Mouse (Mus musculus): ENCODE results near the gene Rab8b. TPM values are rescaled to one million over a fixed set of nuclear protein-coding genes. Genes with fewer than 3 reads are reported as not detected.
"Not testable (repeated sequence)": the region's sequence is repeated elsewhere in the genome, so short reads cannot be mapped to it uniquely, and the experiment has no call there.

The Rab8b gene
- polyA plus RNA-seq, 1 experiment from 2014 or later = 24.3 TPM

DNA sequence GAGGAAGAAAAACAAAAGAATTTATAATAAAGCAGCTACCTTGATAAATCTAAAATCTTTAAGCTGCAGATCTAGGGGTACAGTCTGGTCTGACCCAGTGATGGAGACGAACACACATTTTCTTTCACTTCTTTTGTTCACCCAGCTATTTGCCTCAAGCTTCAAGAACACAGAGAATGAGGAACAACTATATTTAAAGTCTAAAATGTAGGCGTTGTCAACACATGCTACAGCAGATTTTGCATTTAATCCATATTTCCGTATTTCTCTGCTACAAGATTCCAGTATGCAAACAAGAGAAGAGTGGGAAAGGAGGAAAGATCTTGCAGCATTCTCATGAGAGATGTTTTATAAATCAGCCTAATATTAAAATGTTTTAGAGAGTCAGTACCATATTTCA, 40.6 kb downstream of the Rab8b start:
- peaks cover 9% of the 10 kb centered on the region for H3K4me1 ChIP-seq (replicated peaks)
- peaks cover 3% of the 10 kb centered on the region; the same call in 1 of the 2 replicates for H3K9me3 ChIP-seq
- H3K36me3 ChIP-seq = peaks cover 14% of the 10 kb centered on the region; the same call in 1 of the 2 replicates
- H3K27ac ChIP-seq = no peak overlapping the region
- WGBS = 92% methylated on average over 3 of the region's 3 CpGs
- no peaks in the 10 kb centered on the region for H3K27me3 ChIP-seq (ENCODE audit: insufficient read depth, poor library complexity, severe bottlenecking)
- no peak for DNase-seq (ENCODE audit: low spot score)
- H3K4me3 ChIP-seq = no peak overlapping the region

DNA sequence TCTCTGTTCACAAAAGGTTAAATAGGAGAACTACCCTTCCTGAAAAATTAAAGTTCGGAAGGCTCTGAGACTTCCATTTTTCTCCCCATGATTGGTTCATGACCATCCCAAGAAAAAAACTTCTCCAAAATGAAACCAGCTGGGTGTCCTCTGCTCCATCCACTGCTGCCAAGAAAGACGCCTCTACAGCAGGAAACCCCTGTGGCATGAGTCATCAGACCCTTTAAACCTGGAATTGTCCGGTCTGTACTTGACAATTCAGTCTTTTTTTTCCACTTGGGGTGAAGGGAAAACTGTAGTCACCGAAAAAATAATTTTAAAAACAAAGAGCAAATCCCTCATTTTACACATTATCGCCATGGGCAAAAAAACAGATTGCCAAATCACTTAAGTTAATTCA, 42.9 kb downstream of the Rab8b start:
- peaks cover 14% of the 10 kb centered on the region; the same call in 1 of the 2 replicates for H3K36me3 ChIP-seq
- H3K4me1 ChIP-seq (replicated peaks) = no peaks in the 10 kb centered on the region; the same call in 1 of the 2 replicates
- H3K27me3 ChIP-seq (ENCODE audit: insufficient read depth, poor library complexity, severe bottlenecking) = no peaks in the 10 kb centered on the region
- WGBS = 88% methylated on average over 5 of the region's 5 CpGs
- H3K4me3 ChIP-seq = no peak overlapping the region
- H3K9me3 ChIP-seq = peaks cover 3% of the 10 kb centered on the region; the same call in 1 of the 2 replicates
- H3K27ac ChIP-seq = no peak overlapping the region
- DNase-seq (ENCODE audit: low spot score) = no peak

- no peaks in the 10 kb centered on the region; the same call in 1 of the 2 replicates for H3K4me1 ChIP-seq (replicated peaks)
- 97% methylated on average over 5 of the region's 5 CpGs for WGBS
- H3K4me3 ChIP-seq = no peak overlapping the region
- peaks cover 14% of the 10 kb centered on the region; the same call in 1 of the 2 replicates for H3K36me3 ChIP-seq
- no peak overlapping the region for H3K27ac ChIP-seq
- H3K27me3 ChIP-seq (ENCODE audit: insufficient read depth, poor library complexity, severe bottlenecking) = no peaks in the 10 kb centered on the region
- no peak for DNase-seq (ENCODE audit: low spot score)
- peaks cover 3% of the 10 kb centered on the region; the same call in 1 of the 2 replicates for H3K9me3 ChIP-seq
Observed at GRCm38 (mm10) chr9:66874297-66874696, 45.2 kb downstream of the Rab8b start.

- H3K36me3 ChIP-seq = peaks cover 13% of the 10 kb centered on the region; the same call in 1 of the 2 replicates
- no peaks in the 10 kb centered on the region for H3K27me3 ChIP-seq (ENCODE audit: insufficient read depth, poor library complexity, severe bottlenecking)
- DNase-seq (ENCODE audit: low spot score) = no peak
Observed at GRCm38 (mm10) chr9:66873531-66873930, 46.0 kb downstream of the Rab8b start.

GRCm38 (mm10) chr9:66873009-66873408, 46.5 kb downstream of the Rab8b start:
- not testable (repeated sequence) for H3K4me1 ChIP-seq (replicated peaks); H3K27ac ChIP-seq
- 86% methylated on average over 2 of the region's 2 CpGs for WGBS

More at GRCm38 (mm10) chr9:66873531-66873930, 46.0 kb downstream of the Rab8b start:
- no peak overlapping the region for H3K27ac ChIP-seq
- peaks cover 3% of the 10 kb centered on the region; the same call in 1 of the 2 replicates for H3K9me3 ChIP-seq
- H3K4me1 ChIP-seq (replicated peaks) = no peaks in the 10 kb centered on the region; the same call in 1 of the 2 replicates
- H3K4me3 ChIP-seq = no peak overlapping the region

DNA sequence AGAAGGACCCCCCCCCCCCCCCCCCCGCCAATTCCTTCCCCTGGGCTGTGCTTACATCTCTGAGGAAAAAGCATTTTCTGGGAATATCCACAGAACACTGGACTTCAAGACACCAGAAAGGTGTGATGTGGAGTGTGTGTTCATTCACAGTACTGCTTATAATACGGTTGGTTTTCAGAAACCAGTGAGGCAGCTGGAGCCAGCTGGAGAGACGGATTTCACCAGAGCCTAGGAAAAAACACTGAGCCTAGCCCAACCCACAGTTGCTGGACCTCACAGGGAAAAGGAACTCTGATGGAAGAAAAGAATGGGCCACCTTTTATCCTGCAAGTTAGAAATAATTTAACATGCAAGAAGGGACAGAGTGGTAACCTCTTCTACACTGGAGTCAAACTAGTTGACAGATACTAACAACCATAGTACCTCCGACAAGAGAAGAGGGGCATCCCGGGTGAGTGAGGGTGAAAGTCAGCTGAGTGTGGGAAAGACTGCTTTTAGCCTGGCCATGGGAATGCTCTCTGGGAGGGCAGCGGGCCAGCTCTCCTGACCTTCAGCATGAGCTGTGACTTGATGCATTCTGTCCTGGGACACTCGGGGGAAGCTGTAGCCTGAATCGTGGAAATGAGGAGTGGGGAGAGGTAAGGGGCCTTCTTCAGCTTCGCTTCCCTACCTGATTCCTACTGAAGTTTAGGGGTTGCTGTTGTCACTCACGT, 47.3 kb downstream of the Rab8b start:
- peaks cover 3% of the 10 kb centered on the region; the same call in 1 of the 2 replicates for H3K9me3 ChIP-seq
- H3K27me3 ChIP-seq (ENCODE audit: insufficient read depth, poor library complexity, severe bottlenecking) = no peaks in the 10 kb centered on the region
- H3K36me3 ChIP-seq = peaks cover 10% of the 10 kb centered on the region; the same call in 1 of the 2 replicates
- no peak overlapping the region for H3K27ac ChIP-seq
- H3K4me3 ChIP-seq = no peak overlapping the region
- DNase-seq (ENCODE audit: low spot score) = no peak
- H3K4me1 ChIP-seq (replicated peaks) = no peaks in the 10 kb centered on the region; the same call in 1 of the 2 replicates
- 84% methylated on average over 10 of the region's 10 CpGs for WGBS

More at GRCm38 (mm10) chr9:66873009-66873408, 46.5 kb downstream of the Rab8b start:
- not testable (repeated sequence) for H3K9me3 ChIP-seq; H3K4me3 ChIP-seq; H3K27me3 ChIP-seq (ENCODE audit: insufficient read depth, poor library complexity, severe bottlenecking); DNase-seq (ENCODE audit: low spot score)
- H3K36me3 ChIP-seq = peaks cover 10% of the 10 kb centered on the region; the same call in 1 of the 2 replicates

DNA sequence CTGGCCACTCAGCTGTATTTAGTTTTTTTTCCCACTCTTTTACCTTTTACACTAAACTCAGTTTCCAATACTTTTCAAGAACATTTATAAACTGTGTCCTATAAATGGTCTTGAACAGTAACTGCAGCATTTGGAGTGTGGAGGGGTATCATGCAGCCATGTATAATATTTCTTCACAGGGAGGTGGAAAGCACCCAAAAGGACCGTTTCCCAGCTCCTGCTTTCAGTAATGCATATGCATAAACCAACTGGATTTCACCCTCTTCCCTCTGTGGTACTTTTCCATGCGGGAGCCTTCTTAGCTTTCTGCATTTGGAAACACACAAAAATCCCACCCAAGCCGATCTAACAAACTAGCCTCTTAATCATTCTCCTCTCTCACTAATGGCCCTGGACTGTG, 54.8 kb downstream of the Rab8b start:
- H3K27me3 ChIP-seq (ENCODE audit: insufficient read depth, poor library complexity, severe bottlenecking) = no peaks in the 10 kb centered on the region
- peaks cover 16% of the 10 kb centered on the region for H3K36me3 ChIP-seq
- no peak overlapping the region for H3K4me3 ChIP-seq
- H3K4me1 ChIP-seq (replicated peaks) = peaks cover 18% of the 10 kb centered on the region
- DNase-seq (ENCODE audit: low spot score) = no peak
- H3K27ac ChIP-seq = no peak overlapping the region
- WGBS = 72% methylated on average over 3 of the region's 3 CpGs
- no peaks in the 10 kb centered on the region for H3K9me3 ChIP-seq

- Histone ChIP-seq H3K36me3 (peaks cover 28% of the 10 kb centered on the region), H3K27ac (no peak overlapping the region), H3K4me1 (replicated peaks) (peaks cover 18% of the 10 kb centered on the region), H3K4me3 (no peak overlapping the region), H3K9me3 (no peaks in the 10 kb centered on the region), H3K27me3 (ENCODE audit: insufficient read depth, poor library complexity, severe bottlenecking) (no peaks in the 10 kb centered on the region)
- no peak for DNase-seq (ENCODE audit: low spot score)
- WGBS = 63% methylated on average over 3 of the region's 3 CpGs
Observed at GRCm38 (mm10) chr9:66863456-66863855, 56.0 kb downstream of the Rab8b start.

DNA sequence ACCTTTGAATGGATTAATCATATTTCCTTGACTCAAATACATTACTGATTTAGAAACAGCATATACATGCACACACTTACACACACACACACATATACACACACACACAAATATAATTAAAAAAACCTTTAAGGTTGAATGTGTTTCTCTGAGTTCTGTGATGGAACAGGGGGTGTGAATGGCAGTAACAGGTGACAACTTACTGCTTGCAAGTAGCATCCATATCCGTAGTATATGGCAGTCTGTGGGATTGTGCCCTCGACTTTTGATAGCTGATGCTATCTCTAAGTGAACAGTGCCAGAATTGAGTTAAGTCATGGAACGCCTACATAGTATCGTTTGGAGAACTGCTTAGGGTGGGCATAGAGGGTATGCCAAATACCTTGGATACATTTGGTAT, 57.3 kb downstream of the Rab8b start:
- Histone ChIP-seq H3K27me3 (ENCODE audit: insufficient read depth, poor library complexity, severe bottlenecking) (no peaks in the 10 kb centered on the region), H3K4me3 (no peak overlapping the region), H3K27ac (no peak overlapping the region), H3K4me1 (replicated peaks) (peaks cover 18% of the 10 kb centered on the region), H3K9me3 (no peaks in the 10 kb centered on the region), H3K36me3 (peaks cover 38% of the 10 kb centered on the region)
- DNase-seq (ENCODE audit: low spot score) = no peak
- 92% methylated on average over 4 of the region's 4 CpGs for WGBS

DNA sequence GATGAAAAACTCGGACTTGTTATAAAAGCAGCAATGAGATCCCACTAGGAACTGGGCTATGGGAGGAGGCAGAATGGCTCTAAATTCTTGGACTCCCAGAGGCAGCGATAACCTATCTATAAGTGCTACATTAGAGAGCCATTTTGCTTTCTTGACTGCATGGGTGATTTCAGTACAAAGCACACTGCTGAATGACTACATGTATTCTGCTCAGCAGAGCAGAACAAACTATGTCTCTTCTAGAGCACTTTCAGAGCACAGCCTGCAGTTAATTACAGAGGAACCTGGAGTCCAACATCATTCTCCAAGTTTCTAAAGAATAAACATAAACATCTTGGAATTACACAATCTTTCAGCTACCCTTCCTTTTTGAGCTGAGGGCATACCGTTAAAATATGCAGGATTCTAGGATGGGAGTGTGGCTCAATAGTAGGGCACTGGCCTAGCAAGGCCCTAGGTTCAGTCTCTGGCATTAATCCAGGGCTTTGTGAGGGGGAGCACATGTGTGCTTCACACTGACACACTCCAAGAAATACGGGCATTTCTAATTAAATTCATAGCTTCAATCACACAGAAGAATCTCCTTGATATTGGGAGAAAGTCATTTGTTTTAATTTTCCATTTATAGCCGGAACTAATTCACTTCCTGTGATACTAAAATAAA, 58.3 kb downstream of the Rab8b start:
- no peak for DNase-seq (ENCODE audit: low spot score)
- H3K27me3 ChIP-seq (ENCODE audit: insufficient read depth, poor library complexity, severe bottlenecking) = no peaks in the 10 kb centered on the region
- peak overlapping the region; percentile 12; the same call in 1 of the 2 replicates for H3K27ac ChIP-seq
- whole genome bisulfite sequencing = 81% methylated on average over 5 of the region's 5 CpGs
- H3K4me1 ChIP-seq (replicated peaks) = peaks cover 18% of the 10 kb centered on the region
- no peaks in the 10 kb centered on the region for H3K9me3 ChIP-seq
- H3K36me3 ChIP-seq = peaks cover 39% of the 10 kb centered on the region
- H3K4me3 ChIP-seq = no peak overlapping the region

DNA sequence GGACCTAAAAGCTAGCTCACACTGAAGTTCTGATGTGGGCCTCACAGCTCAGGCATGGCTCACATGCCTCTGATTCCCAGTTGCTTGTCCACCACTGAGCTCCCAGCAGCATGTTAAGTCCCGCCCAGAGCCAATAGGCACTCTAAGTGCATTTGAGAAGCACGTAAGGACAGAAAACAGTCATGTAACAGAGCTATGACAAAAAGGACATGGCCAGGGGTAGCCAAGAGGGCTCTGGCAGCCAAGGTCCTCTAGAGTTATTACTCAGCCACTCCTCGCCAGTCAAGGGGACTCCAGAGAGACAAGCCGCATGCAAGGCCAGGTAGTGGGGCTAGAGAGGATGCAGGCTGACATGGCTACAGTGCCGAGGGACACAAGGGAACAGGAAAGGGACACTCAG, 60.0 kb downstream of the Rab8b start:
- Histone ChIP-seq H3K27ac (no peak overlapping the region), H3K27me3 (ENCODE audit: insufficient read depth, poor library complexity, severe bottlenecking) (no peaks in the 10 kb centered on the region), H3K4me1 (replicated peaks) (peaks cover 23% of the 10 kb centered on the region), H3K9me3 (no peaks in the 10 kb centered on the region), H3K36me3 (peaks cover 45% of the 10 kb centered on the region), H3K4me3 (no peak overlapping the region)
- WGBS = 95% methylated on average over 5 of the region's 5 CpGs
- DNase-seq (ENCODE audit: low spot score) = no peak

DNA sequence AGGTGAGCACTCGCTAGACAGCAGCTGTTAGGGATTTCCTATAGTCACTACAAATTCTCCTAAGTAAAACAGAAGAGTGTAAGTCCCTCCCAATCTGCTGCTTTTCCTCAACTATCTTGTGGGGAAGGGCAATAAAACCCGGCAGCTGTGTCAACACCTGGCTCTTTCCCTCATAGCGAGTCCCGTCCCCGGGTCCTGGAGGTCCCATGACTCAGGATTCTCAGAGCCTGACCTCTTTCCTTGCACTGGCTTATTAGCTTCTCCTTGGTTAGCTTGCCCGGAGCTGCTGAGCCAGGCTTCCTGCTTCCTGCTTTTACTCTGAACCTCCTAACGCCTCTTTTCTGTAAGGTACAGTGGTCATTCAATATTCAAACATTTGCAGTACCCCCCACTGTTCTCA, 63.6 kb downstream of the Rab8b start:
- 0 out of 2 replicates have a peak, but pooled peaks cover 7% of the 10 kb centered on the region for H3K4me1 ChIP-seq (replicated peaks)
- H3K27ac ChIP-seq = no peak overlapping the region
- peaks cover 53% of the 10 kb centered on the region for H3K36me3 ChIP-seq
- WGBS = 77% methylated on average over 7 of the region's 7 CpGs
- DNase-seq (ENCODE audit: low spot score) = peak; percentile 23
- H3K27me3 ChIP-seq (ENCODE audit: insufficient read depth, poor library complexity, severe bottlenecking) = no peaks in the 10 kb centered on the region
- no peak overlapping the region for H3K4me3 ChIP-seq
- no peaks in the 10 kb centered on the region for H3K9me3 ChIP-seq

DNA sequence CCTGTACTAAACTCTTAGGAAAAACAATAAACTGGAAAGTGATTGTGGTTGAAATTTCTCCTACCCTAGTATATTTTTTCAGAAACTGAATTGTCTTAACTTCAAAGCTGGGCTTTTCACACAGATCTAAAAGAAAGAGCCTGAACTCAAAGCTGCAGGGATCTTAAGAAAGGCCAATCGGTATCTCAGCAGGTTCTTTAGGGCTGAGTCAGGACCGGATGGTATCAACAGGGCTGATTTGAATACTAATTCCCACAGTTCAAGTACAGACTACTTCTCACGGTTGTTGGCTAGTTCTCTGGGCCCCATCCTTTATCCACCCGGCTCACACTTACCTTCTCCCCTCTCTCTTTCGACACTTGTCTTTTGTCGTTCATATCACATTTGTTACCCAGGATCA, 66.9 kb downstream of the Rab8b start:
- Histone ChIP-seq H3K36me3 (peaks cover 36% of the 10 kb centered on the region), H3K27ac (no peak overlapping the region), H3K27me3 (ENCODE audit: insufficient read depth, poor library complexity, severe bottlenecking) (no peaks in the 10 kb centered on the region), H3K9me3 (no peaks in the 10 kb centered on the region), H3K4me1 (replicated peaks) (0 out of 2 replicates have a peak, but pooled peaks cover 6% of the 10 kb centered on the region), H3K4me3 (no peak overlapping the region)
- WGBS = 47% methylated on average over 6 of the region's 6 CpGs
- no peak for DNase-seq (ENCODE audit: low spot score)
